Mouse (Mus musculus): Measurements from ENCODE around the gene Kcnrg. TPM values are rescaled to one million over a fixed set of nuclear protein-coding genes. Genes with fewer than 3 reads are reported as not detected.
"Not testable (repeated sequence)": the region's sequence is repeated elsewhere in the genome, so short reads cannot be mapped to it uniquely, and the experiment has no call there.

Gene Kcnrg
- polyA plus RNA-seq, 1 experiment from 2014 or later = 0.73 TPM

DNA sequence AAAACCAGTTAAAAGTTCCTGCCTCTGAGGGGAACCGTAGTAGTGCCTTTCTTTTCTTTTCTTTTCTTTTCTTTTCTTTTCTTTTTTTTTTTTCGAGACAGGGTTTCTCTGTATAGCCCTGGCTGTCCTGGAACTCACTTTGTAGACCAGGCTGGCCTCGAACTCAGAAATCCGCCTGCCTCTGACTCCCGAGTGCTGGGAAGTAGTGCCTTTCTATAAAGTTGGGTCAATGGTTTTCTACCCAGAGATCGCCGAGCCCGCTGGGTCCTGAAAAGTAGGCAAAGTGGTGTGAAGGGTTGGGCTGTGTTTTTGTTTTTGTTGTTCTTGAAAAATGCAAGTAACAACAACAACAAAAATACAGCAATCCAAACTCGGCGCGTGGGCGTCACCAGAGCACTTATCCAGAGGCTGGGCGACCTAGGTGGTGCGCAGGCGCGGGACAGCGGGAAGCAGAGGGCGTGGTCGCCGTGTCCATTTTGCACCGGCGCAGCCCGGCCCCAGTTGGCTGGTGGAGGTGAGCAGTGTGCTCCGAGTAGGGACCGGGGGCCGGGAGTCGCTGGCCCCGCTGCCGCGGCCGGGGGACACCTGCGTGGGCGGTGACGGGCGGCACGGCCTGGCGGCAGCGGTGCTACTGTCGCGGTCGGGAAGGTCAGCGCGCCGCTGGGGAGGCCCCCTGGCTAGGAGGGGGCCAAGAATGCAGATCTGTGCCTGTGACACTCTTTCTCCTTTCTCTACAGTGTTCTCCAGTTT is 8.0 kb upstream of the Kcnrg start:
- 5% methylated on average over 44 of the region's 44 CpGs for WGBS
- peaks cover 4% of the 10 kb centered on the region for H3K36me3 ChIP-seq

DNA sequence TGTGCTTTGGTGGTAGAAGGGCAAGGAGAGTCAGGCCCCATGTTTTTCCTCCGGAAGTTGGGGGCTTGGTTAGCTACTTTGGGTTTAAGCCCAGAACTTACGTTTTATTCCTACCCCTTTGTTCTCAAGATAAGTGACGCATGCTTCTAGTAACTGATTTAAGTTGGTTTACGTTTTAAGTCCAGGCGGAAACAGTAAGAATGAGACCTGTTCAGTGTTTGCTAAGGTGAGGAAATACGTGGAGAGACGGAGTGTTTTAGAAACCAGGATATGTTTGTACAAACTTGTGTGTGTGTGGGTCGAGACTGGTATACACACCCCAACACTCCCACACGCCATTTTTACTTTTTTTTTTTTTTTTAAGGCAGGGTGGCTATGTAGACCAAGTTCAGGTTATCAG is 5.9 kb upstream of the Kcnrg start:
- Histone ChIP-seq H3K36me3 (peaks cover 20% of the 10 kb centered on the region), H3K27ac (no peak overlapping the region), H3K9me3 (replicated peaks) (no peaks in the 10 kb centered on the region), H3K4me3 (no peak overlapping the region), H3K4me1 (peaks cover 5% of the 10 kb centered on the region; the same call in 1 of the 2 replicates), H3K27me3 (ENCODE audit: low read depth, poor library complexity, severe bottlenecking) (no peaks in the 10 kb centered on the region)
- 93% methylated on average over 9 of the region's 9 CpGs for WGBS
- no peak for DNase-seq (ENCODE audit: low spot score)

More for the DNA sequence above, 8.0 kb upstream of the Kcnrg start:
- peaks cover 5% of the 10 kb centered on the region; the same call in 1 of the 2 replicates for H3K4me1 ChIP-seq
- H3K9me3 ChIP-seq (replicated peaks) = no peaks in the 10 kb centered on the region
- peak overlapping the region; percentile 75 for H3K4me3 ChIP-seq
- peak overlapping the region; percentile 92 for H3K27ac ChIP-seq
- peak; percentile 94 for DNase-seq (ENCODE audit: low spot score)
- H3K27me3 ChIP-seq (ENCODE audit: low read depth, poor library complexity, severe bottlenecking) = no peaks in the 10 kb centered on the region

DNA sequence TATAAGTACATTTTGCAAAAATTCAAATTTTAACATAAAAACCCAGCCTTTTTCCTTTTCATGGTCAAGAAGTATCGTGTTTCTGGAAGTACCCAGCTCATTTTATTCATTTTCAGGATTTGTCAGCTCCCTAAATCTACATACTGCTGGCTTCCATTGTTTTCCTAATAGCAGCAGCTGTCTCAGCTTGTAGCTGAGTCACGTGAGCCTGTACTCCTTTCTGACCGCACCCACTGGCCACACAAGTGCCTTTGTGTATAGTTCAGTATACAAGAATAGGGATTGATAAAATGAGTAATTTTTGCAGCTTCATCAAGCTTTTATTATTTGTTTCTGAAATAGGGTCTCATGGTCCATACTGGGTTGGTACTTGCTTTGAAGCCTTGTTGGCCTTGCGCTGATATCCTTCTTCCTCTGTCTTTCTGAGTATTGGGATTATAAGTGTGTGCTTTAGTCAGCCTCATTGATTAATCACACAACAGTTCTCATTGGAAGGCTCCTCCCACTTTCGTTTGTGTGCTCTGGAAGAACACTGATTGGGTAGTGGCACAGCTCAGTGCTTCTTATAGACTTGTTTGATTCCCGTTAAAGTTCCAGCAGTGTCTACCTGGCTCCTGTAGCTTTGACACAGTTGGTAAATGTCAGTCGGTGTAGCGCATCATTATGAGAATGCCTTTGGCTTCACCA is 4.0 kb upstream of the Kcnrg start:
- Histone ChIP-seq H3K27ac (no peak overlapping the region), H3K4me3 (no peak overlapping the region), H3K27me3 (ENCODE audit: low read depth, poor library complexity, severe bottlenecking) (no peaks in the 10 kb centered on the region), H3K36me3 (peaks cover 25% of the 10 kb centered on the region), H3K4me1 (peaks cover 5% of the 10 kb centered on the region; the same call in 1 of the 2 replicates), H3K9me3 (replicated peaks) (no peaks in the 10 kb centered on the region)
- WGBS = 89% methylated on average over 8 of the region's 8 CpGs
- DNase-seq (ENCODE audit: low spot score) = no peak

DNA sequence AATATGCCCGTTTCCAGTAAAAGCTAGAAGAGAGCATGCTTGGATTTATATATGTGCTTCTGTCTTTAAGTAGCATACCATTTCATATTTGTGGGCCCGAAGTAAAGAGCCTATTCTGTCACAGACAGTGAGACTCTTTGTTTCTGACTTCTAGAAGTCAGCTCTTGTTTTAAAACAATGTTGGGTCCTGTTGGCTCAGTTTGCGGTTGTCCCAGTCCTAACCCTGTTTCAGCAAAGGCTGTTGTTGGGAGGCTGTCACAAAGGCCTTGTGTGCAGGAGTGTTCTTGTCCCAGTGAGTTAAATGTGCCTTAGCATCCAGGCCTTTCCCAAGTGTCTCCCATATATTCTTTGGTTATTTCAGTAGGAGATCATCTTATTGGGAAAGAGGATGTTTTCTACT is 3.2 kb upstream of the Kcnrg start:
- H3K4me1 ChIP-seq = peaks cover 5% of the 10 kb centered on the region; the same call in 1 of the 2 replicates
- no peaks in the 10 kb centered on the region for H3K27me3 ChIP-seq (ENCODE audit: low read depth, poor library complexity, severe bottlenecking)
- no peak overlapping the region for H3K4me3 ChIP-seq
- H3K27ac ChIP-seq = no peak overlapping the region
- no peaks in the 10 kb centered on the region for H3K9me3 ChIP-seq (replicated peaks)
- WGBS = 94% methylated on average over 3 of the region's 3 CpGs
- DNase-seq (ENCODE audit: low spot score) = no peak
- H3K36me3 ChIP-seq = peaks cover 25% of the 10 kb centered on the region

DNA sequence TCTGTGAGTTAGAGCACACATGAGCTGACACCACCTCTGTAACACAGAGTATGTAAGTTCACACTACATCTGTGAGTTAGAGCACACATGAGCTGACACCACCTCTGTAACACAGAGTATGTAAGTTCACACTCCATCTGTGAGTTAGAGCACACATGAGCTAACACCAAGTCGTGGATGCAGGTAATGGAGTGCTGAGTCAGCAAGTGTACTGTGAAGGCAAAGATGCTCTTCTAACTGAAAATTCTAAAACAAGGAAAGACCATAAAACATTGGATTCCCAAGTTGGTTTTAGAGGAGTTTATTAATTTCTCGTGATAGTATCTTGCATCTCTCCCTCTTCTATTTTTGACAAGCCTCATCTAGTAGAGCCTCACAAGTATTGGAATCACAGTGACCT is 1.2 kb upstream of the Kcnrg start:
- 86% methylated on average over 2 of the region's 2 CpGs for WGBS
- H3K27me3 ChIP-seq (ENCODE audit: low read depth, poor library complexity, severe bottlenecking); H3K27ac ChIP-seq; H3K4me1 ChIP-seq; DNase-seq (ENCODE audit: low spot score); H3K4me3 ChIP-seq; H3K9me3 ChIP-seq (replicated peaks): not testable (repeated sequence)
- H3K36me3 ChIP-seq = peaks cover 25% of the 10 kb centered on the region

DNA sequence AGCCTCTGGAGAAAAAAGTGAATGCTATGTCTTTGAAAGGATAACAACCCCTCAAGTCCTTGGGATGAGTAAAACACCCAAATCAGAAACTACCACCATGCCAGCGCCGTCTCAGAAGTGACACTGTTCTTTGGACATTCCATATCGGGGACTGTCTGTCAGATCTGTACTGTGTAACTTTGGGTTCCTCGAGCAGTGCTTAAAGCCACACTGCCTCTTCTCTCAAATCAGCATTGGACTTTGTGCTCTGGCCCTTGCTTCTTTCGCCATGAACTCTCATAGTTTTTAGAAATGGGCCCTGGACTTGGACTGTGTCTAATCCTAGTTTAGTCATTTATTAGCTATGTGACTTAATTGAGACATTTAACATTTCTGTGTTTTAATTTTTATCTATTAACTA is 4.5 kb downstream of the Kcnrg start:
- H3K4me3 ChIP-seq = no peak overlapping the region
- no peaks in the 10 kb centered on the region for H3K27me3 ChIP-seq (ENCODE audit: low read depth, poor library complexity, severe bottlenecking)
- 0 out of 2 replicates have a peak, but pooled peaks cover under 1% of the 10 kb centered on the region for H3K36me3 ChIP-seq
- H3K4me1 ChIP-seq = no peaks in the 10 kb centered on the region
- DNase-seq (ENCODE audit: low spot score) = no peak
- WGBS = 94% methylated on average over 5 of the region's 5 CpGs
- no peaks in the 10 kb centered on the region for H3K9me3 ChIP-seq (replicated peaks)
- no peak overlapping the region for H3K27ac ChIP-seq

DNA sequence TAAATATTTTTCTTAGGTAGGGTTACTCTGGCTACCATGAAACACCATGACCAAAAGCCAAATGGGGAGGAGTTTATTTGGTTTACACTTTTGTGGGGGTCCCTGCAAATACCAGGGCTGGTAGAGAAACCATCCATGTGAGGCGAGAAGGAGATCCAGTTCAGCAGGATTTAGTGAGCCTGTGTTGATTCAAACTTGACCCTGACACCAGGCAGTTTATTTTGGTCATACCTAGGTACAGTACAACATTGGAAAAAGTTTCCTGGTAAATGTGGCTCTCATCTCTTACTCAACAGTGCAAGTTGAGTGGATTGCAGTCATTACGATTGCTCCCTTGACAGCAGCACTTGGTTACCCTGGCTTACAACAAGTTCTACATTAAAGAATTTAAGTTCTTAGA is 6.1 kb downstream of the Kcnrg start:
- Histone ChIP-seq H3K4me1 (no peaks in the 10 kb centered on the region), H3K36me3 (no peaks in the 10 kb centered on the region), H3K9me3 (replicated peaks) (no peaks in the 10 kb centered on the region), H3K27ac (no peak overlapping the region), H3K27me3 (ENCODE audit: low read depth, poor library complexity, severe bottlenecking) (no peaks in the 10 kb centered on the region), H3K4me3 (no peak overlapping the region)
- DNase-seq (ENCODE audit: low spot score) = no peak
- 95% methylated on average over 2 of the region's 2 CpGs for WGBS

DNA sequence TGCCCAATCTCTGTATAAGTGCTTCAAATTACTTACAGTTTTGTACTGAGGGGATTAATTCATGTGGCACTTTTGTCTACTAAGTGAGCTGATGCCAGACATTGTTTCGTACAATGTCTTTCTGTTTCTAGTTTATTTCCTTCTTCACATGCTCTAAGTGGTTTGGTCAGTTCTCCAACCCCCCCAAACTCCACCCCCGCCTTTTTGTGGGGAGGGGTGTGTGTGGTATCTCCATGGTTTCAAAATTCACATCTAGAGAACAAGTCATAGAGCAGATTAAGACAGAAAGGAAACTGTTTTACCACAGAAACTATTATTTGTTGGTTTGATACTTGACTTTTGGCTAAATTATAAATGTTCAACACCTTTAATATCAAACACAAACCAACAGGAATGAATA is 13.1 kb downstream of the Kcnrg start:
- DNase-seq (ENCODE audit: low spot score) = no peak
- H3K27me3 ChIP-seq (ENCODE audit: low read depth, poor library complexity, severe bottlenecking) = no peaks in the 10 kb centered on the region
- WGBS = 84% methylated on average over 2 of the region's 2 CpGs
- H3K4me1 ChIP-seq = no peaks in the 10 kb centered on the region
- peaks cover 17% of the 10 kb centered on the region for H3K36me3 ChIP-seq
- H3K27ac ChIP-seq = no peak overlapping the region
- H3K4me3 ChIP-seq = no peak overlapping the region
- H3K9me3 ChIP-seq (replicated peaks) = no peaks in the 10 kb centered on the region

DNA sequence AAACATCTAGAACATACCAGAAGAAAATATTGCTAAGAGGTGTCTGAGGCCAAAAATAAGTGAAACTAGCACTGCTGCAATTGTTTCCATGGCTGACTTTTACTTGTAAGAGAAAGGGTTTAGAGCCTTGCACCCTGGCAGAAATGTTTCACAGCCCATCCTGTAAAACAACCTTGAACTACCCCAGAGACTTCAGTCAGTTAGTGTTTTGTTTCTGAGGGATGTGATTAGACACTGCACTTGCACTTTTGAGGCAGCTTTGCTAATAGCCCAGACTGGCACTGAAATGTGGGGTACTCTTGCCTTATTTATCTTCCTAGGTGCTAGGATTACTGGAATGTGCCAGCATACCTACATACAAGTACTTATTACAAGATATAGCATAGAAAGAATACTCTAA is 28.7 kb downstream of the Kcnrg start:
- DNase-seq (ENCODE audit: low spot score) = no peak
- H3K9me3 ChIP-seq (replicated peaks) = no peaks in the 10 kb centered on the region
- peaks cover 53% of the 10 kb centered on the region for H3K36me3 ChIP-seq
- H3K27me3 ChIP-seq (ENCODE audit: low read depth, poor library complexity, severe bottlenecking) = no peaks in the 10 kb centered on the region
- H3K4me3 ChIP-seq = no peak overlapping the region
- H3K4me1 ChIP-seq = no peaks in the 10 kb centered on the region
- no peak overlapping the region for H3K27ac ChIP-seq

DNA sequence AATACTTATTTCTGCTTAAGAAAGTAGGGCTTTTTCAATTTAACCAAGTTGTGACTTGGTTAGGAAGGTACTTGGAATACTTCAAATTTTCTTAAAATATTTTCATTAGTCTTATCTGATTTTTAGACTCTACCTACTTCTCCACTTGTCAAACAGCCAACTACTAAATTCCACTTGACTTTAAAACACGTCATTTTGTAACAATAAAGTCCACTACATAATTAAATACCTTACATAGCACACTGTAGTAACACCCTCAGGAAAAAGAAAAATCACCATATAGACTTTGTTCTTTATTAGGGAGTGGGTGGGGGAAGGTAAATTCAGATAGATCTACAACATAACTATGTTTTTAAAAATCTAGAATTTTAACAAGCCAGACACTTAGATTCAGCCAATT is 35.4 kb downstream of the Kcnrg start:
- Histone ChIP-seq H3K27ac (no peak overlapping the region), H3K4me3 (no peak overlapping the region), H3K27me3 (ENCODE audit: low read depth, poor library complexity, severe bottlenecking) (no peaks in the 10 kb centered on the region), H3K36me3 (peaks cover 11% of the 10 kb centered on the region; the same call in 1 of the 2 replicates), H3K9me3 (replicated peaks) (no peaks in the 10 kb centered on the region), H3K4me1 (no peaks in the 10 kb centered on the region)
- WGBS = 84% methylated on average over 1 of the region's 1 CpGs
- DNase-seq (ENCODE audit: low spot score) = no peak

DNA sequence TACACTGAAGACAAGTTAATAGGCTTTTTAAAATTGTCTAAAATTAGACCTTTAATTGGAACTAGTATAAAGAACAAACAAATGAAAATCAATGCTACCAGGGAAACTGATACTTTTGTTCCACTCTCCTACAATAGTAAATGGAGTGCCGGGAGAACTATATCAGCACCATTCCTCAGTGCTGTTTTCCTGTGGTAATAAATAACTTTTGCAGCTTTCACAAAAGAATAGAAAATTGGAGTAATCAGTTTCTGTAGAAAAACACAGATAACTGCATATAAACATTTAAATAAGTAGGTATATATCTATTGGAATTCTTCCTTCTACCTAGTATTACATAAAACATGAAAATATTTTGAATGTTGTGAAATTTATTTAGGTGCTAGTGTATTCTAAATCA is 38.3 kb downstream of the Kcnrg start:
- 51% methylated on average over 1 of the region's 1 CpGs for WGBS
- DNase-seq (ENCODE audit: low spot score) = no peak
- Histone ChIP-seq H3K4me1 (peaks cover 10% of the 10 kb centered on the region; the same call in 1 of the 2 replicates), H3K4me3 (0 out of 2 replicates have a peak overlapping the region, but pooled peaks have one; percentile 6), H3K9me3 (replicated peaks) (no peaks in the 10 kb centered on the region), H3K27me3 (ENCODE audit: low read depth, poor library complexity, severe bottlenecking) (no peaks in the 10 kb centered on the region), H3K27ac (no peak overlapping the region), H3K36me3 (peaks cover 4% of the 10 kb centered on the region; the same call in 1 of the 2 replicates)

DNA sequence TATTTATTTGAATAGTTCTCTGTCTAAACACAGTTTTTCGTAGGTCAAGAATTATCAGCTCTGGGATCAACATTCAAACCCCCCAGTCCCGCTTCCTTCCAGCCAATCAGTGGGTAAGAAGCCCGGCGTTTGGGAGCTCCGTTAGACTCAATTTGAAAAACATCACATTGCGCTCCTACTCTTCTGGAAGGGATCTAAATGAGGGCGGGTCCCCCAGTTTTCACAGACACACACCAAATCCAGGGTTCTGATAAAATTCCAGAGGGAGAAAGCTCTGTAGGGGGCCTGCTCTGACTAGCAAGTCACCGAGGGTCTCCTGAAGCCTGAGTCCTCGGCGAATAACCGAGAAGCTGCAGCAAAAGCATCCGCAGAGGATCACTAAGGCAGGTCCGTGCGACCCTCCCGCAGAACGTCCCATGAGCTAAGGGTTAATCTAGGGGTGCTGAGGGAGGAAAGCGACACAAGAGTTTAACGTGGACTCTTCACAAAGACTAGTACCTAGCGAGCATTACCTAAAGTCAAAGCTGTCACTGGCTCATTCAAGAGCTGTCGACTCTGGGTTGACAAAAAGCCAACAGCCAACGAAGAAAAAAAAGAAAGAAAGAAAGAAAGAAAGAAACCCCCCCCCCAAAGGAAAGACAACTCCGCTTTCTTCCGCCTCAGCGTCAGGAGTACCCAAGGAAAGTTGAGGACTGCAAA is 40.1 kb downstream of the Kcnrg start:
- H3K9me3 ChIP-seq (replicated peaks) = no peaks in the 10 kb centered on the region
- no peaks in the 10 kb centered on the region for H3K27me3 ChIP-seq (ENCODE audit: low read depth, poor library complexity, severe bottlenecking)
- H3K4me3 ChIP-seq = peak overlapping the region; percentile 92
- H3K36me3 ChIP-seq = peaks cover 4% of the 10 kb centered on the region; the same call in 1 of the 2 replicates
- H3K27ac ChIP-seq = peak overlapping the region; percentile 99
- WGBS = under 1% methylated on average over 24 of the region's 24 CpGs
- DNase-seq (ENCODE audit: low spot score) = peak; percentile 60
- peaks cover 10% of the 10 kb centered on the region; the same call in 1 of the 2 replicates for H3K4me1 ChIP-seq

Data from limb, embryonic 10.5 days (tissue).